Mouse (Mus musculus) intestine, postnatal 0 days (tissue): Measurements from ENCODE around the gene Itsn1. TPM values are rescaled to one million over a fixed set of nuclear protein-coding genes. Genes with fewer than 3 reads are reported as not detected.

Experiments
- ATAC-seq: fragments of 200-750 bp; cut with Nextera tagmentation; 2 replicates; pipeline ENCODE4 v1.8.0; 2017; ENCODE audit warnings: mild to moderate bottlenecking, moderate TSS enrichment, moderate library complexity
- H3K27ac ChIP-seq: fragments of 300-500 bp; sonication (generic); 2 replicates; pipeline ENCODE4 v1.5.1; 2014; ENCODE audit warnings: mild to moderate bottlenecking, low read depth, low read length, moderate library complexity
- H3K27me3 ChIP-seq: fragments of 300-500 bp; sonication (generic); replicated peaks from 2 replicates; pipeline ENCODE4 v1.6.1; 2014; ENCODE audit warnings: low read length, mixed read lengths; ENCODE audit not compliant: control insufficient read depth, insufficient read depth
- H3K36me3 ChIP-seq: fragments of 300-500 bp; sonication (generic); 2 replicates; pipeline ENCODE4 v1.6.1; 2014; ENCODE audit warnings: mild to moderate bottlenecking, moderate library complexity; ENCODE audit not compliant: control insufficient read depth, insufficient read depth
- H3K4me1 ChIP-seq: fragments of 300-500 bp; sonication (generic); replicated peaks from 2 replicates; pipeline ENCODE4 v1.6.1; 2014; ENCODE audit warnings: antibody characterized with exemption, low read length, mixed read lengths; ENCODE audit not compliant: control insufficient read depth, insufficient read depth
- H3K4me2 ChIP-seq: fragments of 300-500 bp; sonication (generic); replicated peaks from 2 replicates; pipeline ENCODE4 v1.6.1; 2014; ENCODE audit warnings: low read depth, mild to moderate bottlenecking, moderate library complexity
- H3K4me3 ChIP-seq: fragments of 300-500 bp; sonication (generic); 2 replicates; pipeline ENCODE4 v1.5.1; 2014; ENCODE audit warnings: low read depth, low read length
- H3K9ac ChIP-seq: fragments of 300-500 bp; sonication (generic); 2 replicates; pipeline ENCODE4 v1.6.1; 2014; ENCODE audit warnings: mild to moderate bottlenecking, low read depth, low read length
- H3K9me3 ChIP-seq: fragments of 300-500 bp; sonication (generic); 2 replicates; pipeline ENCODE4 v1.6.1; 2016; ENCODE audit warnings: mixed run types; ENCODE audit not compliant: control insufficient read depth
- CTCF ChIP-seq: sonication (generic); IDR thresholded peaks from 2 replicates; pipeline ENCODE4 v1.5.1; 2016; ENCODE audit warnings: low read depth, mild to moderate bottlenecking, control low read depth, antibody characterized with exemption, moderate library complexity
- WGBS: fragments of 180-500 bp; shearing (Covaris S2); extraction: QIAGEN DNeasy Blood & Tissue Kit; methylation state at CpG from one replicate; pipeline ENCODE4 v1.1.7; 2014; 5-methylcytosine and 5-hydroxymethylcytosine counted together
- polyA plus RNA-seq: library from polyadenylated mRNA; unstranded; fragments of >200 nt; fragmentation: Nextera tagmentation; extraction: Ambion mirVana; gene quantifications from 2 replicates; pipeline ENCODE4 v1.2.1, GENCODE M21; 2015

The Itsn1 gene
- polyA plus RNA-seq, 1 experiment from 2014 or later, result 6.2 TPM

DNA sequence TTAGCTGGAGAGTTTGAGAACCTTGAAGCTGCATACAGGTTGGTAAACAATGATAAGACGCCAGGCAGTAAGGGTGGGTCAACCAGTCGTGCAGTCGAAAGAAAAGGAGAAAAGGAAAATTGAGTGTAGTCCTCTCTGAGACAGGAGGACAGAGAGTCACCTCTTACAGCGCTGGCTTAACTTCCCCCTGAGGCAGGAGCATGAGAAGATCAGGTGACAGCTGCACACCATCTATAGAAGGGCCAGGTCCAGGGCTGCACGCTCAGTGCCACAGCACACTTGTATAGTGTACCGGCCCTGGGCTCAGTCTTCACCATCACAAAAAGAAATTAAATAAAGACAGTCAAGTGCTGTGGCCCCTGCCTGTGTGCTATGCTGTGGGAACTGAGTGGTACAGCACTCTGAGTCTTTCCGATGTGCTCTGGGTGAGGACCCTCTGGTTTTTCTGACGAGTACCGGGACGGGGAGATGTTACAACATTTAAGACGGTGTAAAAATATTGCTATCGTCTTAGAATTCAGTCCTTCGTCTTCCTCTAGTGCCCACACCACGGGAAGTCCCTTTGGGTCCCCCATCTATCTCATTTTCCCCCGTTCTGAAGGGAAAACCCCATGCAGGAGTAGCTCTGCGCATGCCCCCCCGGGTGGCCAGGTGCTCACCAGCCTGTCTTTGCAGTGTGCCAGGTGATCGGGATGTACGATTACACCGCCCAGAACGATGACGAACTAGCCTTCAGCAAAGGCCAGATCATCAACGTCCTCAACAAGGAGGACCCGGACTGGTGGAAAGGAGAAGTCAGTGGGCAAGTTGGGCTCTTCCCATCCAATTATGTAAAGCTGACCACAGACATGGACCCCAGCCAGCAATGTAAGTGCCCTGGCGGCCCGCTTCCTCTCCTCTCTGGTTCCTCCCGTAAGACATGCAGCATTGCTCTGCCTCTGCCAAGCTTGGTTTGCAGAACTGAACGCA lies 140.1 kb downstream of the Itsn1 start:
- no peak for TF ChIP-seq CTCF
- Histone ChIP-seq H3K4me2 (no peak overlapping the region), H3K27me3 (no peaks in the 10 kb centered on the region), H3K4me1 (no peaks in the 10 kb centered on the region), H3K4me3 (no peak overlapping the region), H3K27ac (no peak overlapping the region), H3K9me3 (no peaks in the 10 kb centered on the region), H3K36me3 (peaks cover 45% of the 10 kb centered on the region; the same call in 1 of the 2 replicates), H3K9ac (no peak overlapping the region)
- WGBS, result 80% methylated on average over 28 of the region's 28 CpGs
- no peak for ATAC-seq

- no peak overlapping the region for H3K4me2 ChIP-seq
- no peaks in the 10 kb centered on the region for H3K27me3 ChIP-seq
- H3K36me3 ChIP-seq, result peaks cover 35% of the 10 kb centered on the region; the same call in 1 of the 2 replicates
- H3K4me1 ChIP-seq, result no peaks in the 10 kb centered on the region
- H3K27ac ChIP-seq, result no peak overlapping the region
- no peak overlapping the region for H3K4me3 ChIP-seq
- ATAC-seq, result no peak
- WGBS, result 88% methylated on average over 6 of the region's 6 CpGs
- no peak for TF ChIP-seq CTCF
- no peaks in the 10 kb centered on the region for H3K9me3 ChIP-seq
- H3K9ac ChIP-seq, result no peak overlapping the region
These were observed 141.1 kb downstream of the Itsn1 start for GRCm38 (mm10) chr16:91870158-91870582.

- Histone ChIP-seq H3K27ac (no peak overlapping the region), H3K9me3 (no peaks in the 10 kb centered on the region), H3K36me3 (peaks cover 30% of the 10 kb centered on the region; the same call in 1 of the 2 replicates), H3K27me3 (no peaks in the 10 kb centered on the region), H3K9ac (no peak overlapping the region), H3K4me3 (no peak overlapping the region), H3K4me2 (no peak overlapping the region), H3K4me1 (no peaks in the 10 kb centered on the region)
- no peak for TF ChIP-seq CTCF
- ATAC-seq, result no peak
- 90% methylated on average over 6 of the region's 6 CpGs for WGBS
These were observed 142.1 kb downstream of the Itsn1 start for GRCm38 (mm10) chr16:91871188-91871587.

GRCm38 (mm10) chr16:91873695-91874094 lies 144.6 kb downstream of the Itsn1 start:
- Histone ChIP-seq H3K36me3 (peaks cover 19% of the 10 kb centered on the region; the same call in 1 of the 2 replicates), H3K9ac (no peak overlapping the region), H3K4me1 (no peaks in the 10 kb centered on the region), H3K27ac (no peak overlapping the region), H3K27me3 (no peaks in the 10 kb centered on the region), H3K4me2 (no peak overlapping the region), H3K4me3 (no peak overlapping the region), H3K9me3 (no peaks in the 10 kb centered on the region)
- TF ChIP-seq CTCF, result no peak
- ATAC-seq, result no peak
- WGBS, result 79% methylated on average over 3 of the region's 3 CpGs

DNA sequence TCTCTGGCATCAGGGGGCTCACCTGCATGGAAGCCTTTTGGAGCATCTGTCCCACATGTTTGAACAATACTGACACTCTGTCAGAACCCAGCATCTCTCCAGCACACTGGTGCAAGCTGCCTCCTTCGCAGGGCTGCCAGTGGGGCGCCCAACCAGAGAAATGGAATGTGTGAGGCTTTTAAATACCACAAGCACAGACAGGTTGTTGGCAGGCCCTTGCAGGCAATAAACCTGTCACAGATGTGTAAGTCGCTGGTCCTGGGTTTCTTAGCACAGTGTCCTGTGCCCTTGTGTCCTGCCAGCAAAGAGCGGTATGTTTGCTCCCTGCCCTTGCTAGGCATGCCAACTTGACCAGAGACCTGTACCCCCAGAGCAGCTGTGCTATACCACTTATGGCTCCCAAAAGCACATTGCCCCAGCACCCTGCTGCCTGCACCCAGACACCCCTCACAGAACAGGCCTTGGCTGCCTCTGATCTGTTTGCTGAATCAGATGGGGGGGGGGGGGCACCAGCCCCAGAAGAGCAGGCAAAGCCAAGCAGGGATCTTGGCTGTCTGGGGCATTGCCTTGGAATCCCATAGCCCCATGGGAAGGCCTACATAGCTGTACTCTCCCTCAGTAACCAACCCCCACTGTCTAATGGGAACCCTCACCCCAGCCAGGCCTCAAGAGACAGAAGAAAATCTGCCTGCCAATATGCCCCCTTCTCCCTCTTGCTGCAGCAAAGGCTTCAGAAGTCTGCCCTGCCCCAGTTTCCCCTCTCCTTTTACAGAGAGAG lies 146.7 kb downstream of the Itsn1 start:
- no peak overlapping the region for H3K9ac ChIP-seq
- TF ChIP-seq CTCF, result no peak
- no peak overlapping the region for H3K27ac ChIP-seq
- no peaks in the 10 kb centered on the region for H3K27me3 ChIP-seq
- WGBS, result 39% methylated on average over 4 of the region's 4 CpGs
- no peak for ATAC-seq
- H3K36me3 ChIP-seq, result 0 out of 2 replicates have a peak, but pooled peaks cover 10% of the 10 kb centered on the region
- H3K4me3 ChIP-seq, result no peak overlapping the region
- no peaks in the 10 kb centered on the region for H3K4me1 ChIP-seq
- no peaks in the 10 kb centered on the region for H3K9me3 ChIP-seq
- H3K4me2 ChIP-seq, result no peak overlapping the region

- Histone ChIP-seq H3K4me2 (no peak overlapping the region), H3K36me3 (0 out of 2 replicates have a peak, but pooled peaks cover 10% of the 10 kb centered on the region), H3K4me1 (no peaks in the 10 kb centered on the region), H3K27ac (no peak overlapping the region), H3K9me3 (no peaks in the 10 kb centered on the region), H3K4me3 (no peak overlapping the region), H3K9ac (no peak overlapping the region), H3K27me3 (no peaks in the 10 kb centered on the region)
- TF ChIP-seq CTCF, result no peak
- 91% methylated on average over 4 of the region's 4 CpGs for WGBS
- ATAC-seq, result no peak
These were observed 147.4 kb downstream of the Itsn1 start for GRCm38 (mm10) chr16:91876457-91876856.
